Mouse (Mus musculus): ENCODE results near the gene Hspbp1.
A peak's percentile ranks its signal among the peaks of the same experiment; 100 is the strongest.

Gene Hspbp1

DNA sequence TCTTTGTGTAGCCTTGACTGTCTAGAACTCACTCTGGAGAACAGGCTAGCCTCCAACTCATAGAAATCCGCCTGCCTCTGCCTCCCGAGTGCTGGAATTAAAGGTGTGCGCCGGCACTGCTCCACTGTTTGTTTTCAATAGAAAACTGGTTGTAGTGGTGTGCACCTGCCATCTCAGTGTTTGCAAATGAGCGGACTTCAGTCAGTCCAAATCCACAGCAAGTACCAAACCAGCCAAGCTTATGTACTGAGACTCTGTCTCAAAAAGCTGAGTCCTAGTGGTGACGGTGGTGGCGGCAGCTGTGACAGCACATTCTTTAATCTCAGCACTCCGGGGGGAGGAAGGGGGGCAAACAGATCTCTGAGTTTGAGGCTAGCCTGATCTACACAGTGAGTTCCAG lies 16.4 kb downstream of the Hspbp1 start:
- no peak for DNase-seq (ENCODE audit: low spot score)

DNA sequence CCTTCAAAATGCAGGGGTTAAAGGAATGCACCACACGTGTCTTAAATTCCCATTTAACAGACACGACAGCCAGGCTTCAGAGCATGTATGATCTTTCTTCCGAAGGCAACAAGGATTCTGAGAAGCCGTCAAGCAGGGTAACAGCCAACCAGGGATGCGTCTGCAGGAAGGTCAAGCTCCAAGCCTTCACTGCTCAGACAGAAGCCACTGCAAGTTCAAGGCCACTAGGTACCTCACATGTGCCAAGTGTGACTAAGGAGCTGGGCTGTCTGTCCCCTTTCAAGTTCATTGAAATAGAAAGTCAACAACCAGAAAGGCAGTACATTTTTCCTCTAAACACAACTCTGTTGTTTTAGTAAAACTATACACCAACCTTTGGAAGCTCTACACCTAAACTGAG lies 18.0 kb downstream of the Hspbp1 start:
- DNase-seq (ENCODE audit: low spot score), result no peak

DNA sequence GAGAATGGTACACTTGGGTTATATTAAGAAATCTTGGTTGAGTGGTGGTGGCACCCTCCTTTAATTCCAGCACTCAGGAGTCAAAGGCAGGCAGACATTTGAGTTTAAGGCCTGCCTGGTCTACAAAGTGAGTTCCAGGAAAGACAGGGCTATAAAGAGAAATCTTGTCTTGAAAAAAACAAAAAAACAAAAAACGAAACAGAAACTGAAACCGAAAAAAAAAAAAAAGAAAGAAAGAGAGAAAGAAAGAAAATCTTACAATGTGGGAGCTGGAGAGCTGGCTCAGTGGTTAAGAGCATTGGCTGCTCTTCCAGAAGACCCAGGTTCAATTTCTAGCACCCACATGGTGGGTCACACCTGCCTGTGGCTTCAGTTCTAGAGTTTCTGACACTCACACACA lies 21.1 kb downstream of the Hspbp1 start:
- no peak for DNase-seq (ENCODE audit: low spot score)

DNA sequence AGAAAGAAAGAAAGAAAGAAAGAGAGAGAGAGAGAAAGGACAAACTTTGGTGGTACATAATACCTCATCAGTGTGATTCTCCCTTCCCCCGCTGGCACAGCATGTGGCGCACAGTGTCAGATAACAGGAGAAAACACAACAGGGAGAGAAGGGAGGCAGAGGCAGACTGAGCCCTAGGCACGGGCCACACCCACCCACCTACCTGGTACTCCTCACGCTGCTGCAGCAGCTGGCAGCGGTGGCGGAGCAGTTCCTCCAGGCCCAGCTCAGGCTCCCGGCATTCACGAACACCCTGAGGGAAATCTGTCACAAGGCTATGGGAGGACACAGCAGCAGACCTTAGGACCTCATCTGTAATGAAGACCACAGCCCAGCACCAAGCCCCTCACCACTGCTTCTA lies 21.7 kb downstream of the Hspbp1 start:
- no peak for DNase-seq (ENCODE audit: low spot score)

DNA sequence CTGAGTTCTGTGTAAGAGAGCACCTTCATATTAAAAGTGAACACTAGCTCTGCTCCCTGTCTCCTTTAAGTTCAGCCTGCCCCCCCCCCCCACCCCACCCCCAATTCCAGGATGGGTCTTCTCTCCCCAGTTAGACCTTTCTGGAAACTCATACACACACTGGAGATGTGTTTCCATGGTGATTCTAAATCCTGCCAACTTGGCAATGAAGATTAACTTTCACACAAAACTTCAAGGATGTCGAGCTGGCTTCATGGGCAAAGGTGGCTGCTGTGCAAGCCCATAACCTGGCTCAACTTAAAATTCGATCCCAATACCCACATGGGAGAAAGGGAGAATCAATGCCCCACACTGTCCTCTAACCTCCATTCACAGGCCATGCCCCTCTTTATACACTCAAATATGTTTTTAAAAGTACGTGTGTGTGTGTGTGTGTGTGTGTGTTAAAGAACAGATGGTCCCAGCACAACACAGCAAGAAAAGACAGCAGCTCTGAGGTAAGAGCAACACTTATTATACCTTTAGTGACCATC lies 24.9 kb downstream of the Hspbp1 start:
- DNase-seq (ENCODE audit: low spot score), result no peak

DNA sequence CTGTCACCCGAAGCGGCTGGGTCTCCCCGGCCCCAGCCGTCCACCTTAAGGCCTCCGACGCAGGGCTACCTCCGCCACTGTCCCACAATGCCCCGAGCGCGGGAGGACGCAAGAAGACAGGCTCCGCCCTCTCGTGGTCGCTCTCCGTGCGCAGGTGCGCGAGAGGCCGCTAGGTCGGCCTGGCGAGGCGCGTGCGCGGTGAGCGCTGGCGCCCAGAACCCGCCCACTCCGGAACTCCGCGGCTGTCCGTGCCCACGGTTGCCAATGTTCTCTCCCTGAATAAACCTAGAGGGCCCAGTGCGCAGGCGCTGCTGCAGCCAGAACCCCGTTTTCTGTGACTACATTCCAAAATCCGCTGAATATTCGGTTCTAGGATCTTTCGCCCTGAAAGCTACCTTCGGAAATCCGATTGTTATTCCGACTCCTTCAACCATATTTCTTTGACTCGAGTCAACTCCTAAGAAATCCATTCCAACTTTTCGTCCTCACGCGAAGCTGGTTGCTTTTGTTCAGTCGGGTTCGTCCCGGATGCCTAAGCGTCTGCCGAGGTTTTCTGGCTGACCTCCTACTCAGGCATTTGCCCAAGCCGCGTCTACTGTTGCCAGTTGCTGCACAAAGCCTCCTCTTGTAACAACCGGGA lies 25.8 kb downstream of the Hspbp1 start, which contains the start of gene Ppp6r1:
Ppp6r1 (minus strand) TSS at position 108 of the 640 bp plus-strand sequence.
- DNase-seq (ENCODE audit: low spot score), result peak; percentile 98

DNA sequence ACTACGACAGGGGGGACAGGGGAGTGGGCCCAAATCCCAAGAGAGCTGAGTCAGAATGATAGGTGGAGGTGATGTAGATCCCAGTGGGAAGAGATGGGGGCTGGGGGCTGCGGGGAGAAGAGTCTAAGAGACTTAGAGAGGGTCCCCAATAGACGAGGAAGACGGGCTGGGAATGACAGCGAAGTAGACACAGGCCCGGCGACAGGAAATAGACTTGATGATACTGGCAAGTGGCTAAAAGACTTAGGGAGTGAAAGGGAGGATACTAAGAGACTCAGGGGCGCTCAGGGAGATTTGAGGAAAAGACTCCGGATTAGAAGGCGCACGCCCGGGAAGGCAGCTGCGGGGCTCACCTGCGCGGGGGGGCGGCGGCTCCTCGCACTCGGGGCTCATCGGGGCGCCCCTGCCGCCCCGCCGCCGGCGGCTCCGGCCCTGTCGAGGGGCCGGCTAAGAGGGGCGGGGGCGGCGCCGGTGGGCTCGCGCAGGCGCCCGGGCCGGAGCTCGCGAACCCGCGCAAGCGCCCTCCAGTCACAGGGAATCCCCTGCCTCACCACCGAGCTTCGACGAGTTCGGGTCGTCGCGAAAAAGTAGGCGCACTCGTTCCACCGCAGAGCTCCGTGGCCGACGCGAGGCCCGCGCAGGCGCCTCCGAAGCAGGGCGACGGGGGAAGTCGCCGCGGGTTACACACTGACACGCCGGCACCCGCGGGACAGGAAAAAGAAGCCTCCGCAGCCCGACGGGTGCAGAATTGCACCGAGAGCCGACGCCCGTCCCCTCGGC lies 26.6 kb downstream of the Hspbp1 start:
- no peak for DNase-seq (ENCODE audit: low spot score)

DNA sequence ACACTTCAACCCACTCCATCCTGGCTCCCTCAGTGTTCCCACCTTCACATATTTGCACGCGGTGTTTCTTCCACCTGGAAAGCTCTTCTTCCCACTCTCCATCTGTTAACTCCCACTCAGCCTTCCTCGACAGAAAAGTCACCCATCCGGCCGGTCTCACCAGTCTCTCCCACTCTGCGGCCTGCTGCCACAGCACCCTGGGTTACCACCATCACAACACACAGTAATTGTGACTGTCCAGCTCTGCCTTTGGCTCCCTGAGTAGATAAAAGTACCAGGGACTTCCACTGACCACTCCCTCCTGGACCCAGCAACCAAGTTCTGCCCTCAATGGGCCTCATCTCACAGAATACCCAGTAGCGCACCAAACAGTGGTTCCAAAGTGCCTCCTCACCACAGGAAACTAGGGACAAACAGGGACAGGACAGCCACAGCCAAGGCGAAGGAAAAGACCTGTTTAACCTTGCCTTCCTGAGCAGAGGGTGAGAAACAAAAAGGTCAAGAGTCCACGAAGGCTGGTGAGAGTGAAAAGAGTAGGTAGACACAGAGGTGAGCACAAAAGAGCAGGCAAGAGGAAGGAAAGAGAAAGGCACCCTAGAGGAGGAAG lies 27.2 kb downstream of the Hspbp1 start:
- DNase-seq (ENCODE audit: low spot score), result no peak

DNA sequence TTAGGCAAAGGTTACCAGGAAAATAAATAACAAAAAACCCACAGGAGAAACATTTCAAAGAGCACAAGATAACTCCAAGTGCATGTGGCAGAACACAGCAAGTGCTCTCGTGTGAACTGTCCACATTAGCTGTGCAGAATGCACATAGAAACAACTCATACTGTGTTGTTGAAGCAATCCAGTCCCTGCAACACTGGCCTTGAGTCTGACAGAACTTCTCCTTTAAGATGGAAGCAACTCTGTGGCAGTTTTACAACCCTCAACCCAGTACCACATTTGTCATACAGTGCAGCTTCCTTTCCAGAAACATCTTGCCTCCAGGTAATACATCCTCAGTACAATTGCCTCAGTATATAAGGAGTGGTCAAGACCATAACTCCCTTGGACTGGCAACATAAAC lies 28.1 kb downstream of the Hspbp1 start:
- no peak for DNase-seq (ENCODE audit: low spot score)

DNA sequence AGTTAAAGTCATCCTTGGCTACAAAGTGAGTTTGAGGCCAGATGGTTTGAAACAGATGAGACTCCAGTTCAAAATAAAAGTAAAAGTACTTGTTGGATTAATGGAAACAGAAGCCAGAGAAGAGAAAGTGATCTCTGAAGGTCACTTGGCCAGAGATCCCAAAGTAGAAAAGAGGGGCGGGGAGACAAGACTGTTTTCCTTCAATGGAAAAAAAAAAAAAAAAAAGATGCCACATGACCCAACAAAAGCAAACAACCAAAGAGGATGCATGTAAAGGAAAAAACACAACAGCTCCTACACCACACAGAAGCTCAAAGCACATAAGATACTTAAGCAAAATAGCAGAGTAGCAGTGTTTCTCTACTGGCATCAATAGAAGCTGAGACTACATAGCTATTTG lies 29.0 kb downstream of the Hspbp1 start:
- no peak for DNase-seq (ENCODE audit: low spot score)

DNA sequence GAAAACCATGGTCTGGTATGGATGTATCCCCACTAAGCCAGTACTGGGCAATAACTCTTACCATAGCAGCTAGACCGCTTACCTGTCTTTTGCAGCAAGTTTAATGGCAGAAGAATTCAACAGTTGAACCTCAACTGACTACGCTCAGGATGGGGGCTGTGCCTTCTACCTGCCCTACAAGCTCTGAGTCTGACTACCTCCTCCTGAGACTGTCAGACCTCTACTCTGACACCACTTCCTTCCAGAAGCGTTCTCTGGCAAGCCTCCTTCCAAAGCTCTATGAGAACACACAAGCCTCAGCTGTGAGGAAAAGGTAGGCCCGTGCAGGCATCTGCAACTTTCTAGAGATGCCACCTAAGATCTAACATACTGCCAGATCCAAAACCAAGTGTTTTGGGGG lies 29.5 kb downstream of the Hspbp1 start:
- no peak for DNase-seq (ENCODE audit: low spot score)

DNA sequence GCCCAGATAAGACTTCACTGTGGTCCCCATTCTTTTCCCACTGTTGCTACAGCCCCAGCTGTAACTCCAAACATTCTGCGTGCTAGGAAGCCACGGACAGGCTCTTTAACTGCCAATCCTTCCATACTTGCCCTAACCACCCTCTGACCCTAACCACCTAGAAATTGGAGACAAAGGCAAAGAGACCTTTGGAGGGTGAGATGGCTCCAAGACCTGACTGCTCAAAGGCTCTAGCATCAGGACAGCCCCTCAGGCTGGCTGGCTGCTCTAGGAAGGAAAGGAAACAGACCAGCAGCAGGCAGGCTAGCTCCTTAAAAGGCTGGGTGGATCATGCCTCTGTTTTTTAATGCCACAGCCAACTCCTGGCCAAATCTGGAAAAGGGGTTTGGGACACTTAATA lies 30.6 kb downstream of the Hspbp1 start:
- DNase-seq (ENCODE audit: low spot score), result no peak

DNA sequence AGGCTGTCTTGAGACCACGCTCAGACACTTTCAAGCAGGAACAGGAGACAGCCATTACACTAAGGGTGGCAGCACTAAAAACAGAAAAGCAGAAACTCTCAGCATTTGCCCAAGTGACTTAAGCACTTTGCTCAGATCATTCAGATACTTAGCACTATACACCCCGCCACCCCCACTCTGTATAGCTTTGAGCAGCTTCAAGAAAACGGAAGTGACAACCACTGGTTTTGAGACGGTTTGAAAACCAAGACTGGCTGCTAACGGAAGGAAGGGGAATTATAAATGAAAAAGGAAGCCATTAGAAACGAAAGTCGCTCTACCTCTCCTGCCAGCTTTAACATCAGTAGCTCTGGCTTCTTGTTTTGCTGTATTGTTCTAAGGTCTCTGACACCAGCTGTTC lies 31.1 kb downstream of the Hspbp1 start:
- DNase-seq (ENCODE audit: low spot score), result no peak

DNA sequence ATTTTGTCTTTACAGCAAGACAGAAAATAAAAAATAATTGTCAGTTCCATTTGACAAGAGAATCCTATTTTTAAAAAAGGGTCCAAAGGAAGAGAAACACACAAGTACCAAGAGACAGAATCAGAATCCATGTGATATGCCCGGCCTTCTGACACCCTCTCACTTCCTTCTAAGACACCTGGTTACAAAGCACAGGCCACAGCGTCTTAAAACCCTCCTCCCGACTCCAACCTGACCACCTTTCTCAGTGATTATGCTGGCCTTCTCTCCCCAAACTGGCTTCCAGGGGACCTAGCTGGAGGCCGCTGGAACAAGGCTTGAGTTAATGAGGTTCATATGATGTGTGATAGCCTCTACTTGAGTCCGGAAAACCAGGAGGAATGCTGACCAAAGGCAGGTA lies 31.5 kb downstream of the Hspbp1 start:
- no peak for DNase-seq (ENCODE audit: low spot score)

DNA sequence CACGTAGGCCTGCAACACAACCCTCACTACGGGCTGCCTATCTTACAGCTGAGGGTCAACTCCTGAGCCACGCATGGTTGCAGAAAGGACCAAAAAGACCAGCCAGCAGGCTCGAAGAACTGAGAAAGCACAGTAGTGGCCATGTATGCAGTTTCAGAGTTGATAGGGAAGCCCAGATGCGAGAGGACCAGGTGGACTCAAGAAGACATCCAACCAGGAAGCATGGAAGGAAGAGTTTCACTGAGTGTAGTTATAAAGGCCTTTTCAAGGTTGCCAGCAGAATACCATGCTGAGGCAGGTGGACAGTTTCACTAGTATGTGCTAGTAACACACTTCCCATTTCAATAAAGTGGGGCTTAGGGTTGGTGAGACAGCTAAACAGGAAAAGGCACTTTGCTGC lies 32.1 kb downstream of the Hspbp1 start:
- no peak for DNase-seq (ENCODE audit: low spot score)

DNA sequence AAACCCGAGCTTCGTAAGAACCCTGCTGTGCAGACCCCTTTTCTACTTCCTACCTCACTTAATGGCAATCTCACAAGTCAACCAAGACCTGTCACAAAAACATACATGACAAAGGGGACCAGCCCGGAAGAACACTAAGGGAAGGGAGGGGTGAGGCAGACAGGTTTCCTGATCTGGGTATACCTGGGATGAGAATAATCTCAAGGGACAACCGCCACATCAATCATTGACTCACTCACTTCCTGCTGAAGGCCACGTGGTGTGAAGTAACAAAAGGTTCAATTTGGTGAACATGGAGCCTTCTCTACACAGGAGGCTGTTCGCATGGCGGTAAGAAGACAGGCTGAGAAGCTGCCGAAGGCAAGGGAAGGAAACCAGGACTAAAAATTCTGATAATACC lies 33.3 kb downstream of the Hspbp1 start:
- DNase-seq (ENCODE audit: low spot score), result no peak

DNA sequence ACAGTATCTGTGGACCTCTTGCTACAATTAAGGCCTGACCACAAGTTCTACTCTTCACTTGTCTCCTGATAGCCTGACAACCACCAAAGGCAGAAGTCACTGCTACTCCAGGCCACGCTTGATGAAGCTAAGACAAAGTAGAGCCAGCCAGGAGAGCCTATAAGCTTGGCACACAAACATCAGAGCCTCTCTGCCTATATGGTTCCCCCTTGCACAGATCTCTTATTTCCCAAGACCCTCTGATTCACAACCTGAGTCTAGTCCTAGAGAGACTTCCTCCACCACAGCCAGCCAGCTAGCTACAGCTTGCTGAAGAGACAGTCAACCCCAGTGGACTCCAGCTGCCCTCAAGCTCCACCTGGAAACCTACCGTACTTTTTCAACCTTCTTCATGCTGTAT lies 36.9 kb downstream of the Hspbp1 start:
- DNase-seq (ENCODE audit: low spot score), result no peak

DNA sequence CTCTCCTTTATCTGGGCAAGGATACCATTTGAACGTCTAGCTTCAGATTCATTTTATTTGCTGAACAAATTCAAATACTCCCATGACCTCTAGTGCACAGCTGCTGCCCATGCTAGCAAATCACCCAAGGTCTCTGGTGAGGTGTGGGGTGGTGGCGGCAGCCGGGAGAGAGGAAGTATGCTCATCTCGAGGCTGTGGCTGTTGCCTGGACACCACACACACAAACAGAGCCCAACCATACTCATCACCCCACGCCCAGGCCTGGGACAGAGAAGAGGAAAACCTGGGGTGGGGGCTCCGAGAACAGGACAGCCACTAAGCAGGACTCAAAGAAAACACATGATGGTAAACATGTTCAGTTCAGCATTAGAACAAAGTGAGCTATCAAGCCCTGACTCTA lies 37.6 kb downstream of the Hspbp1 start:
- no peak for DNase-seq (ENCODE audit: low spot score)

DNA sequence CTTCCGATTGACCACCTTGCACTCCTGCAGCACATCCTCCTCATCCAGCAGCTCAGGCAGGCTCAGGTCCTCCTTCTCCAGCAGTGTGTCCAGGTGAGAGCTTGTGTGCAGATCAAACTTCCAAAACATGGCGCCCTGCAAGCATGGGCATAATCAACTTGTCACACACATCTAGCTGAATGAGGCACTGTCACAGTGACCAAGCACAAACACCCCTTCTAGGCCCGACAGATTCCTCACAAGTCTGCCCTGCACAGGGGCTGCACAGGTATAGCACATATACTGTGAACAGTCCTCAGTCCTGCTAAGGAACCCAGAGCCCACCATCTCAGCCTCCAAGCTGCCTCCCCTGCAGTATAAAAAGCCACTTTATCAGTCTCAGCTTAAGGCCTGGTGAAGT lies 38.1 kb downstream of the Hspbp1 start:
- DNase-seq (ENCODE audit: low spot score), result no peak

DNA sequence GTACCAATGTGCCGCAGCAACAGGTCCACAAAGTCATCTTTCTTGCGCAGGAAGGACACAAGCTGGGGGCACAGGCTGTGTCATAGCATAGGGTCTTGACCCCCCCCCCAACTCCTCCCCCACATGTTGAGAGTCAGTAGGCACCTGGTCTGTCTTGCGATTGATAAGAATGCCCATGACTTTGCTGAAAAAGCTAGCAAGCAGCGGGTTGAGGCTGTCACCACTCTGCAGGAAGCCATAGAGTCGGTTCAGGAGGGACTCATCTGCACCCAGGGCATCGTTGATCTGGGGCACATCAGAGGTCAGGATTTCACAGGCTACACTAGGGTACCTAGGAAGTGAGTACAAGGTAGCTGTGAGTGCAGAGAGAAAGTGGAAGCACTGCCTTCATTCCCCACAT lies 41.6 kb downstream of the Hspbp1 start:
- no peak for DNase-seq (ENCODE audit: low spot score)

DNA sequence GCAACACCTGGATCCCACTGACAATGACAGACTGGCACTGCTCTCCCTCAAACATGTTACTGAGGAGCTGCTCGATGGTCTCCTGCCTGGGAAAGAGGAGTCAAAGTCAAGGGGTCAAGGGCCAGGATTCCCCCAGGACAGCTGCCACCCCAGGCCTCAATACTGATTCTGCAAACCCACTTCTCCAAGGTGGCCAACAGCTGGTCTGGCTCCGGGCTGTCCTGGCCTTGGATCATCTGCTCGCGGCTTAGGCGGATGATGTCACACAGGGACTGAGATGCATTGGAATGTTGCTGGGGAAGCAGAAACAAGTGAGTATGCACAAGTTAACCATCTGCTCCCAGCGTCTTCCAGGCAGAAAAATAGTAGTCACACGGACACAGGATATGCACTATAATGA lies 42.9 kb downstream of the Hspbp1 start:
- no peak for DNase-seq (ENCODE audit: low spot score)

DNA sequence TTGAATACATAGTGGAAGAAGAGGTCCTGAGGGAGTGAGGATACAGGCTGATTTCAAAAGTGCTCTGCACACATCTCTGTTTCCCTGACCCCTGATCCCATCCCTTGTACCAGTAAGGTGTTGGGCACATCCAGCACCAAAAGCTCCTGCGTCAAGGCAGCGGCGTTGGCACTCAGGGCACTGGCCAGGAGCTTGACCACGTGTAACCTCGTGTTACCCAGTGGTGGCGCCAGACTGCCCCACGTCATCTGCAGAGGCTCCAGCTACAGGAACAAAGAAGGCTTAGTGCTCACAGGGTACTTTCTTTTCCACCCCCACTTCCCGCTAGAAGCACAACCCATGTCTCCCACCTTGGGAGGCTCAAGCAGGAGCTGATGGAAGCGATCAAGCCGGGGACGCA lies 43.7 kb downstream of the Hspbp1 start:
- no peak for DNase-seq (ENCODE audit: low spot score)

DNA sequence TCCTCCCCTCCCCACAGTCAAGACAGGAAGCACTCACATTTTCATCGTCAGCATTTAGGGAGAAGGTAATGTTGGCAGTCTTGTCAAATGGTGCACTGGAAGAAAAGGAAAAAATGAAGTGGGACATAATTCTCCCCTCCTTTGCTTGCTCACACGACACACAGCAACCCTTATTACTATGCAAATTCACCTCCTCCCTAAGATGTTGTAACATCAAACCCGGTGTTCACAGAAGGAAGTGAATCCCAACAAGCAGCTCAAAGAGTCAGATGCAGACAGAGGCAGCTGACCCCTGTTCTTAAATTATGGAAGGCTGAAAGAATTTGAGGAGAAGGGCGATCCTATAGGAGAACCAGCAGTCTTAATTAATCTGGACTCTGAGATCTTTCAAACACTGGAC lies 48.7 kb downstream of the Hspbp1 start:
- no peak for DNase-seq (ENCODE audit: low spot score)

Data from embryo, embryonic 10.5 days (tissue).